Comparison of ENCODE assay signal across 15 mouse cellular contexts in the genomic region with DNA sequence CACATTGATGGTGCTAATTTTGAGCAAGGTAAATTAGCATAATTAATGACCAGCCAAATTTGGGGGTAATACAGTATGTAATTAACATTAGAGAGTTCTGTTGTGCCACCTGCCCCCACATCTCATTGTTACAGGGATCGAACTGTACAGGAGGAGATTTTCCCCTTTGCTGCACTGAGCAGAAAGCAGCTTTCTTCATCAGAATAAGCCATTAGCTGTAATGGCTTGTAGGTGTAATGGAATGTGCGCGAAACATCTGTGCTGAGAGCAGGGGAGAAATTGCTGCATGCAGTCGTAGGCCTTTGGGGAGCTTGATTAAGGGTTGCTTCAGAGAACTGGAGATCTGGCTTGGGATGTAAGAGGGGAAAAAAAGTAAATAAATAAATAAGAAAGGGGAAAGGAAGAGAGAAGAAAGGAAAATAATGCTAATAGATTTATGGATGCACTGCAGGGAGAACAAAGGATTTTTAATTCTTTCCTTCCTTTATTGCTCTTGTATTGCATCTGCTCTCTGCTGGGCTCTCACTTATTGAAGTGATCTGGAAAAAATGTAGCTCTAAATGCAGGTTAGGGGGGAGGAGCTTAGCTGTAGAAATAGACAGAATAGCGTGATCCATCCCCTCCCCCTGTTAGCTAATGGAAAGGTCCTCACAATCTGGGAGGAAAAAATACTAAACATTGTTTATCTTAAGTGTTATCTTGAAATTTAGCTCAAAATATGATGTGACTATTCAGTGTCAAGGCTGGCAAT.
DNase-seq lines count a peak whose midpoint lies in the region; ATAC-seq lines count a peak whose summit lies in the region.
"Had no signal": no experiment of that assay in that cellular context is flagged by ENCODE, and none has a peak within 500 bp of the region (broad histone marks: within the 10 kb centered on the region; RNA-seq: fewer than 3 reads in every experiment).

No protein-coding gene starts in this region.

- H3K36me3 ChIP-seq in hindbrain, embryonic 14.5 days (replicated peaks; ENCODE audit: control insufficient read depth, insufficient read depth), result no peaks in the 10 kb centered on the region
- no peaks in the 10 kb centered on the region for H3K36me3 ChIP-seq in midbrain, embryonic 14.5 days (ENCODE audit: control insufficient read depth, insufficient read depth, low read length)
- H3K36me3 ChIP-seq: heart, embryonic 13.5 days had no signal

- no peaks in the 10 kb centered on the region for H3K27me3 ChIP-seq in hindbrain, embryonic 14.5 days (ENCODE audit: control insufficient read depth, insufficient read depth, low read length)
- no peaks in the 10 kb centered on the region for H3K27me3 ChIP-seq in midbrain, embryonic 14.5 days (ENCODE audit: control insufficient read depth, insufficient read depth, low read length)
- H3K27me3 ChIP-seq: heart, embryonic 13.5 days had no signal

- no peaks in the 10 kb centered on the region for H3K9me3 ChIP-seq in hindbrain, embryonic 14.5 days (ENCODE audit: control insufficient read depth, low read length)
- no peaks in the 10 kb centered on the region for H3K9me3 ChIP-seq in midbrain, embryonic 14.5 days (ENCODE audit: control insufficient read depth, low read length)
- H3K9me3 ChIP-seq: heart, embryonic 13.5 days had no signal

- no peak overlapping the region for H3K4me3 ChIP-seq in hindbrain, embryonic 14.5 days (replicated peaks; ENCODE audit: low read length)
- H3K4me3 ChIP-seq in midbrain, embryonic 14.5 days (replicated peaks; ENCODE audit: low read depth, low read length), result no peak overlapping the region
- H3K4me3 ChIP-seq: erythroblast, embryonic 14.5 days; heart, embryonic 13.5 days had no signal

- peak; percentile 2 for DNase-seq in right cerebral cortex, adult 18-20 months
- DNase-seq in right cerebral cortex, postnatal 4 days, result no peak
- DNase-seq in hindbrain, embryonic 14.5 days (ENCODE audit: low spot score), result peak; percentile 62
- DNase-seq in midbrain, embryonic 14.5 days, result peak; percentile 57
- no peak for DNase-seq in lung, postnatal 10 days
- no peak for DNase-seq in layer of hippocampus, adult 8-10 months (ENCODE audit: low spot score in 2 of 2)
- no peak for DNase-seq in heart, postnatal 14 days
- no peak for DNase-seq in gastrocnemius, postnatal 14 days
- DNase-seq: cerebellum, postnatal 36 days; gastrocnemius, postnatal 25 days; kidney, postnatal 10 days; lung, postnatal 14 days had no signal

- peaks cover 42% of the 10 kb centered on the region for H3K4me1 ChIP-seq in hindbrain, embryonic 14.5 days (replicated peaks; ENCODE audit: control insufficient read depth, insufficient read depth, low read length)
- H3K4me1 ChIP-seq in midbrain, embryonic 14.5 days (ENCODE audit: control insufficient read depth, insufficient read depth, low read length), result peaks cover 21% of the 10 kb centered on the region; the same call in 1 of the 2 replicates
- H3K4me1 ChIP-seq: heart, embryonic 13.5 days had no signal

- peak; percentile 79 for ATAC-seq in hindbrain, embryonic 14.5 days (ENCODE audit: low FRiP score)
- peak; percentile 55; the same call in 1 of the 2 replicates for ATAC-seq in midbrain, embryonic 14.5 days (ENCODE audit: low FRiP score, low TSS enrichment)
- ATAC-seq: inflammation-experienced regulatory T-cells, adult 6 months had no signal

- peak overlapping the region; percentile 44; the same call in 1 of the 2 replicates for H3K9ac ChIP-seq in hindbrain, embryonic 14.5 days
- H3K9ac ChIP-seq in midbrain, embryonic 14.5 days (replicated peaks; ENCODE audit: low read length), result no peak overlapping the region
- H3K9ac ChIP-seq: heart, embryonic 13.5 days had no signal

- H3K27ac ChIP-seq in hindbrain, embryonic 14.5 days, result peak overlapping the region; percentile 87
- H3K27ac ChIP-seq in midbrain, embryonic 14.5 days (replicated peaks; ENCODE audit: low read depth, low read length), result peak overlapping the region; percentile 78
- H3K27ac ChIP-seq: heart, embryonic 13.5 days had no signal

- intact Hi-C loops in heart, postnatal 14 days (cut with DNase I), result no loop called here
- intact Hi-C loops in gastrocnemius, postnatal 14 days (cut with DNase I; ENCODE audit: low total_unique reads), result no loop called here

- 26% methylated on average over 5 of the region's 5 CpGs for WGBS in hindbrain, embryonic 14.5 days
- 34% methylated on average over 5 of the region's 5 CpGs for WGBS in midbrain, embryonic 14.5 days

- H3K4me2 ChIP-seq in hindbrain, embryonic 14.5 days (replicated peaks), result no peak overlapping the region; the same call in 1 of the 2 replicates
- no peak overlapping the region for H3K4me2 ChIP-seq in midbrain, embryonic 14.5 days (ENCODE audit: low read length)
- H3K4me2 ChIP-seq: heart, embryonic 13.5 days had no signal

Comparison
In these comparisons a context has a peak if more than half of its experiments do, and no peak if none do; other contexts are left out.
1. DNase-seq: peak in right cerebral cortex, adult 18-20 months (single experiment), hindbrain, embryonic 14.5 days (single experiment) and midbrain, embryonic 14.5 days (single experiment); none in right cerebral cortex, postnatal 4 days (single experiment), lung, postnatal 10 days (single experiment), layer of hippocampus, adult 8-10 months (0 of 2), heart, postnatal 14 days (0 of 2) and gastrocnemius, postnatal 14 days (single experiment).